Mouse (Mus musculus) lung, postnatal 0 days (tissue): Measurements from ENCODE around the gene Catsper1.

ENCODE experiments used
- CTCF ChIP-seq: IDR thresholded peaks from 2 replicates; pipeline ENCODE4 v1.5.1; 2016; ENCODE audit warnings: antibody characterized with exemption, mild to moderate bottlenecking
- EP300 ChIP-seq: IDR thresholded peaks from 2 replicates; pipeline ENCODE4 v1.6.1; 2016; ENCODE audit warnings: antibody characterized with exemption, mild to moderate bottlenecking, control low read depth

- TF ChIP-seq CTCF (peak; percentile 50), EP300 (no peak)
Measured at GRCm38 (mm10) chr19:5370932-5371331, 35.4 kb downstream of the Catsper1 start.
